Mouse (Mus musculus): Measurements from ENCODE around the gene Sema5b.

The Sema5b gene

GRCm38 (mm10) chr16:35704796-35705195, 163.9 kb downstream of the Sema5b start:
- DNase-seq (ENCODE audit: low read depth, low spot score), result no peak

GRCm38 (mm10) chr16:35707004-35707403, 166.1 kb downstream of the Sema5b start:
- no peak for DNase-seq (ENCODE audit: low read depth, low spot score)

GRCm38 (mm10) chr16:35711004-35711403, 170.1 kb downstream of the Sema5b start:
- no peak for DNase-seq (ENCODE audit: low read depth, low spot score)

- DNase-seq (ENCODE audit: low read depth, low spot score), result no peak
Measured at GRCm38 (mm10) chr16:35713606-35714005, 172.7 kb downstream of the Sema5b start.

All from brain, embryonic 18.5 days (tissue).